Mouse (Mus musculus) right cerebral cortex, postnatal 10 days (tissue): ENCODE measurements around the gene Gpld1.

Source experiments
- DNase-seq, 2 experiments: peaks; one replicate each; pipeline ENCODE4 v3.0.0; 2021; ENCODE audit warnings: low spot score in 2 of 2

The Gpld1 gene

GRCm38 (mm10) chr13:25020540-25020892 is 77.6 kb downstream of the Gpld1 start:
- peak in 1 of 2 experiments; percentile 12 for DNase-seq

DNA sequence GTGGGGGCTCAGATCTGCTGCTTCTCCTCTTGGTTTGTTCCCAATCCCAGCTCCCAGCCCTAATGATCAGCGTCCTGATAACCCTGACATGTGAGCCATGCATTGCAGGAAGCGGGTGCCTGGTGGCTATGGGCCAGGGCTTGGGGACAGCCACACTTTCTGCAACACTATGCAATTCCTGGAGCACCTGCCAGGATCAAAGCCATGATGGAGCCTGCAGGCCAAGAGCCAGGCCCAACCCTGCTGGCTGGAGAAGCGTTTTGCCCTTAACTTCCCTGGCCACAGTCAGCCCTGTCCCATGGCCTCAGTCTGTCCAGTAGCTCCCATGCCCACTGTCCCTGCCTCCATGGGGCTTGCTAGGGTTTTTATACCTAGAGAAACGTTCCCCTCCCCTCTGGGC is 79.4 kb downstream of the Gpld1 start:
- peak in 1 of 2 experiments; percentile 12 for DNase-seq

DNA sequence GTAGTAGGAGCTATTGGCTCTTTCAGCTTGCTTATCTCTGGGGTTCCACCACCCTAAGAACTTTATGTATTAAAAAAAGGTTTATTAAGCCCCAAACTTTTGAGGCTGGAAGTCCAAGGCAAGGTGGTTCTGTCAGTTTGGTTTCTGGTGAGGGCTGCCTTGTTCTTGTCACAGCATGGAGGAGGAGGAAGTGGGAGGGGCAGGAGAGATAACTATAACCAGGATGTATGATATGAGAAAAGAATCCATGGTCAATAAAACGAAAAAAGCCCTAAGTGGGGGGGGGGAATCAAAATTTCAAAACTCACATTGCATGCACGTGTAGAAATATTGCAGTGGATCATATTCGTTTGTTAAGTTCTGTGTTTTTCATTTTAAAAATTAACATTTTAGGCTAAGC is 80.2 kb downstream of the Gpld1 start:
- no peak for DNase-seq

- DNase-seq = peak in 1 of 2 experiments; percentile 54
These were observed 81.7 kb downstream of the Gpld1 start for GRCm38 (mm10) chr13:25024655-25025054.

DNA sequence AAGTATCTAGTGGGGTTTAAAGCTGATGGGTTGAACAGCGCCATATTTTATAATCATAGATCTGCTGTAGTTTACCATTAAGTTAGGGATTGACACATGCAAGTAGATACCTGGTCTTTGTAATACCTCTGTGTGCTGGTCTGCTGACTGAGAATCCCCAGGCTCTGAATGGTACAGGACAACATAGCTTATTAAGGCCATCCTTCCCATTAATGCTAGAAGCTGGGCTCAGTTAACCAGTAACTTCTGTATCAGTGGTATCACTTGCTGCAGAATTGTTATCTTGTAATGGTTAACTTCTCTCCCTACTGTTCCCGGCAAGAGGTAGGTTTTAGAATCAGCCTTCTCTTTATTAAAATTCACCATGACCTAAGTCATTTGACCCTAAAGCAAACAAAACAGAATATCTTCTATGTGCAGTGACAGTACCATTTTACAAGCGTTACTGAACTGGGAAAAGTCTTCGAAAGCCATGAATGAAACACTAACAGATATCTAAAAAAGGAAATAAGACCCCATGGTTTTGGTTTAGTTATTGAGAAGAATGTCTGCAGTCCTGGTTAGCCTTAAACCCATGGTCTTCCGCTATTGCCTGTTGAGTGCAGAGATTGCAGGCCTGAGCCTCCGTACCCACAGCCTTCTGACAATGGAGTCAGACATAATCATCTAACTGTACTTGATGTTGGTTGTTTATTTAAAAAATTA is 83.6 kb downstream of the Gpld1 start:
- DNase-seq = no peak

GRCm38 (mm10) chr13:25027114-25027425 is 84.1 kb downstream of the Gpld1 start:
- DNase-seq = no peak

GRCm38 (mm10) chr13:25039488-25039887 is 96.5 kb downstream of the Gpld1 start:
- no peak for DNase-seq
